Mouse (Mus musculus): Measurements from ENCODE around the gene Nsmce3.

Gene Nsmce3

DNA sequence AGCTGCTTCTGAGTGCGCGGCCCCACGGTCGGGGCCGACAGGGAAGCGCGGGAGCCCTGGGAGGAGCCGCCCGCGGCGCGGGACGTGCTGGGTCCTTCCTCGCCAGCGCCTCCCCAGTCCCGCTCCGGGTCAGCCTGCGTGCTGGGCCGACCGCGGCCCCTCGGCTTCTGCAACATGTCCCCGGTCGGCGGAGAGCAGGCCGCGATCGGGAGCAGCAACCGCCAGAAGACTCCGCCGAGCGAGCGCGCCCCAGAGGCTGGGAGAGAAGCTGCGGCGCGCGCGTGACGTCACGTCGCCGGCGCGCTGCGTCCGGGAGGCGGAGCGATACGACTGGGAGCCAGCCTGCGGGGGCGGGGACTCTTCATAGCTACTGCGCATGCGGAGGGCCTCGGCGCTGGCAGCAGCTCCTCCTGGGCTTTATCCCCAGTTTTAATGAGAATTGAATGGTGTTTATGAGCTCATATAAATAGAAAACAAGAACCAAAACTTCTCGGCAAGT is at the start of gene Nsmce3:
Nsmce3 (minus strand) TSS at position 255 of the 499 bp plus-strand sequence.
- DNase-seq (ENCODE audit: low read depth, low spot score), result peak; percentile 85

DNA sequence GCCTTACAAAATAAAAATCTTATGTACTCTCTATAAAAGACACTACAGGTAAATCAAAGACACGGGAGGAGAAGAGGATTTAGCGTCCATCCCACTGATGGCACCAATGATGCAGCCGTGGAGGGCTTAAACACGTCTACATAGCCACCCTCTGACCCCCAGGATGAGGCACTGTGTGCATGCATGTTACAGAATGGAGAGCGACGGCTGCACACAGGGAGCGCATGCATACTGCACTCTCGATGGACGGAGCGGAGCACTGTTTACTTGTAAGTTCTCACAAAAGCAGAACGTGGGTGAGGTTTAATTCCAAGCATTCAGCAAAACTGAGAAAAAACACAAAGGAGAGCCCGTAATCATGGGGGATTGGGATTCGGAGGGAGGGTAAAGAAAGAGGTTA is 48.4 kb upstream of the Nsmce3 start:
- no peak for DNase-seq (ENCODE audit: low read depth, low spot score)

DNA sequence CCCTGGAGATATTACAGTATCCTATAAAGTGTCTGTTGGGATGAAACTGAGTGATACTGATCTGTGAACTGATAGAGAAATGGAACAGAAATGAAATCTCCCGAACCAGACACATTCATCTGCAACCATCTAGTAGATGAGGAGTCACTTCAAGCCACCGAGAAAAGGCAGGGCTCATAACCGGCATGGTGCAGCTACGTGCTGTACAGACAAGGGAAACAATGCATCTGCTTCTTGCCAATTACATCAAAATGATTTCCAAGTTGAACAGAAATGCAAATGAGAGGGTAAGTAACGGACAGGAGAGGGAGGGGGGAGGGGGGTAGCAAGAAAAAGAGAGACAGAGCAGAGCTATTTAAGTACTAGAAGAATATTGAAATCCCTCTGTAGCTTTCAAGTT is 47.9 kb upstream of the Nsmce3 start:
- no peak for DNase-seq (ENCODE audit: low read depth, low spot score)

DNA sequence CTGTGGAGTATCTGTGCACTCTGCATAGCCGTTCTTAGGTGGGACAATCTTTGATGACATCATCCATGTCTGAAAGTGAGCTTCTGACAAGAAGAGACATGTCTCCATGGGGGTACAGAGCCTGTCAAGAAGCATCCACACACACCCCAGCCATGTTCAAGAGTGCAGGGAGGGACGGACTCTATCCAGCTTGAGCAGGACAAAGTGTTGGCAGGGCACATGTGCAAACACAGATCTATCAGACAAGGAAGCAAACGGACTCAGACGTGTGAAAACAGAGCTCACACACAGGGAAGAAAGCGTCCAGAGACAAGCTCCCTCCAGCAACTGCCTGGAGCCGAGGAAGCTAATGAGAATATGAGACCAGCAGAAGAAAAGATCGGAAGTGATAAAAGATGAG is 43.9 kb upstream of the Nsmce3 start:
- DNase-seq (ENCODE audit: low read depth, low spot score), result no peak

DNA sequence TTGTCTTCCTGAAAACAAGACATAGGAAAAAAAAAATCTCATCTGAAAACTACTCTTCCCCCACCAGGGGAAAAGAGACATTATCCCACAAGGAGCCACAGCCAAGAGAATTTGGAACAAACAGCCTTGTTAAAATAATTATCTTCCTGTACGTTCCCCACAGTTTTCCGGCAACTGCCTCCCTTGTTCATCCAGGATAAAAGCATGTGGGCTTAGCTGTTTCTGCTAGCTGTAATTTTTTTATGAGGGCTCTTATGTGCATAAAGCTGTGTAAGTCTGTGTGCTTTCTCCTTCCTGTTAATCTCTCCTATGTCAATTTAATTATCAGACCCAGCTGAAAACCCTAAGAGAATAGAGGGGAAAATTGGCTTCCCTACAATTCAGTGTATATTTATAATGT is 42.3 kb upstream of the Nsmce3 start:
- no peak for DNase-seq (ENCODE audit: low read depth, low spot score)

DNA sequence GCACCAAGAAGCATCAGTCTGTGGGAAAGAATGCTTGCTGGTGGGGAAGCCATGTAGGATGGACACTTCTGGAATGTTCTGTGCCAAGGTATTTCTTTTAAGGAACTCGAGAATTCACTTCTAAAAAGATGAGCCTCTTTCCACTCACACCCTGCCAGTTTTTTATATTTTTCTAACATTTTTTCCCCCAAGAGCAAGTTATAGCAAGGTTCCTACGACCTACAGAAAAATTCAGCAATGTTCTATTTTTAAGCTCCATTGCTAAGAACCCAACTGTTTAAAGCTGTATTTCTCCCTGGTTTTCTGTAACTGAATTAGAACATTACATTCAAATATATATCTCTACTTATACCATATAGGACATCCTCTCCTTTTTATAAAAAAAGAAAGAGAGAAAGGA is 39.1 kb upstream of the Nsmce3 start:
- no peak for DNase-seq (ENCODE audit: low read depth, low spot score)

DNA sequence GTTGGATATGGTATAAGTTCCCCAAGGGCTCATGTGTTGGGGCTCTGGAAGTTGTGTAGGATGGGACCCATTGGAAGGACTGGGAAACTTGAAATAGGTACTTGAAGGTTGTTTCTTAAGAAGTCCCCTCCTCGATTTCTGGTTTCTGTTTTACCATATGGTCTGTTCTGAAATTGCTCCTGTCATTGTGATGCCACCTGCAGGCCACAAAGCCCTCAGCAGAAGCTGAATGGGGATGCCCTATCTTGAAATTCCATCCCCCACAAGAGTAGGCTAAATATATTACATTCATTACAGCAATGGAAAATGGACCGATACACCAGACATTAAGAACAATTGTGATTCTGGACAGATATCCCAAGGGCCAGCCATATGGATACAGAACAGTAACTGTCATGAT is 37.4 kb upstream of the Nsmce3 start:
- no peak for DNase-seq (ENCODE audit: low read depth, low spot score)

DNA sequence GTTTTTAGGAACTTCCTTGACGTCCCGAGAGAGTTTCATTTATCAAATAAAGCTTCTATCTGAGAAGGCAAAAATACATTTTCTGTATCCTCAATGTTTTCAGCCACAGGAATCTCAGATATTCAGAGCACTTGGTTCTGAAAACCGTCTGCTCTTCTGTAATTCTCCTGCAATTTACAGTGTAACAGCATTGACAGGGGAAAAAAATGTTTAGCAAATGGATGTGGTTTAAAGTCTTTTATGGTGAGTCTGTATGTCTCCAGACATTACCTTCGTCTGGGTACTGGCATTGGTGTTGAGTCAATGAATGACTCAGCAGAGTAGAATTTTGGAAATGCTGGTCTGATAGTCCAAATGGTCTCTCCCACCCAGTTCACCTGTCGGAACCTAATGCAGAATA is 34.2 kb upstream of the Nsmce3 start:
- no peak for DNase-seq (ENCODE audit: low read depth, low spot score)

DNA sequence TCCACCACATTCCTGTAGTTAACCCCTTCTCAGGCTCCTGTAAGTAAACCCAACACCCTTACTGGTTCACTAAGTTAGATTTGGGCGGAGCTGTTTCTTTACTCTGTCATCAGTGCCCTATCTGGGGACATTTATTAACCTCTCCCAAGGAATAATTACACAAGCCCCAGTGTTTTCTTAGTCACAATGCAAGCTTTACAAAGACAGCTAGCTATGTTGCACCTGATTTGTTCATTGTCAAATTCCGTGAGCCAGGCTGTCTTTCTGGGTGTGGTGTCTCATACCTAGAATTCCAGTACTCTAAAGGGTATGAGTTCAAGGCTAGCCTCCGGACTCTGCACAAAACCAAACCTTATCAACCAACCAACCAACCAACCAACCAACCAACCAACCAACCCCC is 32.7 kb upstream of the Nsmce3 start:
- DNase-seq (ENCODE audit: low read depth, low spot score), result no peak

DNA sequence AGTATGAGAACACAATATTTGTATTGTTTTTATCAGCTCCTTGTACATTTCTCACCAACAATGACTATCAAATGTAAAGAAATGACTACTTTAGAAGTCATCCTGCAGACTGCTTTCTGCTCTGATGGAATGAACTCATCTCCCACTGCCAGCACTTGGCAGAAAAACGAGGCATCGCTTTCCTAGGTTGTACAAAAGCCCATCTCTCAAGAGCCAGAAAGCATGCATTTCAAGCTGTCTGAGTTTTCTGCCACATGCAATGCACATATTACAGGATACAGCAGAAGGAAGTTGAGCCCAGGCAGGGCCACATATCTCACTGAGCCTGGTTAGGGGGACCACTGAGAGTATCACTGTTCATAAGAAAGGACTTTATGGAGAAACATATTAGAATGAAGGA is 27.5 kb upstream of the Nsmce3 start:
- no peak for DNase-seq (ENCODE audit: low read depth, low spot score)

DNA sequence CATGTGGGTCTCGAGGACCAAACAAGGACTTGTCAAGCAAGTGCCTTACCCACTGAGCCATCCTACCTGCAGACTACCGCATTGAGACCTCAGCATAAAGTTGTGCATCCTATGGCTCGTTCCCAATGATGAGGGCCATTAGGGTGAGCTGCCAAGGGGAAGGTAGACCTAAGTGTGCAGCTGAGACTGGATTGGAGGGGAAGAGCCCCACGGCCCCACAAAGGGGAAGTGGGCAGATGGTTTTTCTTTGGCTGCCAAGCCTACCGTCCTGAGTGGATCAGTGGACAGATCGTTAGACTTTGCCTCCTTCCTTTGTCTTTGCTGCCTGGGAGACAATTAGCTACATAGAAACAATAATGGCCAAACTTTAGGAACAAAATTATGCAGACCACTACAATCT is 23.8 kb upstream of the Nsmce3 start:
- no peak for DNase-seq (ENCODE audit: low read depth, low spot score)

DNA sequence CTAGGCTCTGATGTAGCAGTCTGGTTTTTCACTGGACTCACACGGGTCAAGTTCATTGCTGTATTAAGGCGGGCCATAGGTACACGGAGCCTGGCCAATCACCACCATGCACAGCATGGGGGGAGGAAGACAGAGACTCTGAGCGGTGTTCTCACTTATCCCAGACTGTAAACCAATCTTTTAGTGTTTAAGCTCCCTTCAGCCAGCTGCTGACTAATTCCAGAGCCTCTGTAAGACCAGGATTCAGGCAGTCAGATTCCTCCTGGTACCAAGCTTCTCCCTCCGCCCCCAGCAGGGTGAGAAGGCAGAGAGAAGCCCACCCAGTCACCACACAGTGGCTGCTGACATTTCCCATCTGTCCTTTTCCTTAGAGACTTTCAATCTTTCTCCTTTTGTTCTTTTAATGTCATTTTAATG is 22.9 kb upstream of the Nsmce3 start:
- no peak for DNase-seq (ENCODE audit: low read depth, low spot score)

DNA sequence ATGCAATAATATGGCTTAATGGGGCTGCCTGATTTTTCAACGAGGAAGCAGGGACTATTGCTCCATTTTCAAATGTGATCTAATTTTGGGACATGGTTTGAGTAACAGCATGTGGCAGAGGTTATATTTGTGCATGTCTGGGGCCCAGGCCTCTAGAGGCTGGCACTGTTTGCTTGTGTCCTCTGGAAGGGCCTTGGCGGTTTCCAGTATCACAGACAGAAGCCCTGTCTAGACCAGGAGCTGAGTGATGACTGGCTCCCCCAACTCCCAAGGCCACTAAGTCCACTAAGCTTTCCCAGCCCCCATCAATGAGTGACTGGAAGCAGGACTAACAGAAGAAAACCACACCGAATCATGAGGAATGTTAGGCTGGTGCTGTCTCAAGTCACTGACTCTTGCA is 18.3 kb upstream of the Nsmce3 start:
- DNase-seq (ENCODE audit: low read depth, low spot score), result no peak

DNA sequence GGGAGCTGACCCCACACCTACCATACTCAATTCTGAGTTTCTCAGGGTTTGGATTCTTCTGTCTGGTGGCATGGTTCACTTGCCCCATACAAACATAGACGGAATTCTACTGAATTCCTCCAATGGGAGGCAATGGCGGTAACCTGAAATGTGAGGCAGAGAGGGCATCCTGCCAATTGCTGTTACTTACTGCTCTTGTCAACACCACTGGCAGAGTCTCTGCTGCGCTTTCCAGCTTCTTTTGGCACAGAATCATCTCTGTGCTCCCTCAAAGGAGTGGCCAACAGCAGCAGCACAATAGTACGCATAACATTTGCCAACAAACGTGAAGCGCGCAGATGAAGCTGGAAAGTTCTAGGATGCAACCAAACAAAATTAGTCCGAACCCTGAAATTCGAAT is 17.1 kb upstream of the Nsmce3 start:
- DNase-seq (ENCODE audit: low read depth, low spot score), result no peak

DNA sequence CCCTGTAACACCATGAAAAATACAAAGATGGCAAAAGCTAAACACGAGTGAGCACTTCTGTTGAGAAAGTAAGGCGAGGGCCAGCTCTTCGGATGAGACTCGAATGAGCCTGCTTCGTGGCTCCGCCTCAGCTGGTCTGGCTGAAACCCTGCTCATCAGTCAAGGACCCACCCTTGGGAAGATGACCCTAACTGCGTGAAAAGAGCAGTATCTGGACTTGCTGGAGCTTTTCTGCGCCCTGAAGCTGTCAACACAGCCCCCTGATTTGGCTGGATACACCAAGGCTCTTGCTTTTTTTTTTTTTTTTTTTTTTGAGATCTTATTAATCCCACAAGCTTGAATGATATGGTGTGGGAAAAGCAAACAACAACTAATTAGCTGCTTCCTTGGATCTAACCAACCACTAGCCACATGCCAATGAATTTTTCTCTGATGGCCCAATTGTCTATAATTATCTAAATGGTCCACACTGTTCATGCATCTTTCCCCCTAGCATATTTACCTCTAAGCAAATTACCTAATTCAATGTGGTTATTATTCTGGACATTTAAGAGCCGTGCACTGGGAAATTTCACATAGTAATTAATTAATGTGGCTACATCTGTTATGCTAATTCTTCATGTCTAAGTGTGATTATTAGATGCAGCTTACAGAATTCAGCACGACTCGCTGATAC is 11.5 kb upstream of the Nsmce3 start:
- no peak for DNase-seq (ENCODE audit: low read depth, low spot score)

DNA sequence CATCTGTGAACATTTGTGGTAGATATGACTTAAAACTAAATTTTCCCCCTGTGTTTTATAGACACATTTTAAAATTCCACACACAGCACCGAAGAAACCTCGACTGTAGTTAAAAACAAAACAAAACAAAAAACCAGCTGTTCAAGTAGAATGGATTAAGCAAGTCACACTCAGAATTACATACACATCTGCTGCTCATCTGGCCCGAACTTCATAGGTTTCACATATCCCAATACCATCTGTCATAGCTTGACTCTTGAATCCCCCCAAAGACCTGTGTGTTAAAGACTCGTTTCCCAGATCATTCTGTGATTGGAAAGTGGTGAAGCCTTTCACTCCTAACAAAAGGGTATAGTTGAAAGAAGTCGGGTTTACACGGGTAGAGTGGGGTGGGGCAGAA is 9.4 kb upstream of the Nsmce3 start:
- no peak for DNase-seq (ENCODE audit: low read depth, low spot score)

DNA sequence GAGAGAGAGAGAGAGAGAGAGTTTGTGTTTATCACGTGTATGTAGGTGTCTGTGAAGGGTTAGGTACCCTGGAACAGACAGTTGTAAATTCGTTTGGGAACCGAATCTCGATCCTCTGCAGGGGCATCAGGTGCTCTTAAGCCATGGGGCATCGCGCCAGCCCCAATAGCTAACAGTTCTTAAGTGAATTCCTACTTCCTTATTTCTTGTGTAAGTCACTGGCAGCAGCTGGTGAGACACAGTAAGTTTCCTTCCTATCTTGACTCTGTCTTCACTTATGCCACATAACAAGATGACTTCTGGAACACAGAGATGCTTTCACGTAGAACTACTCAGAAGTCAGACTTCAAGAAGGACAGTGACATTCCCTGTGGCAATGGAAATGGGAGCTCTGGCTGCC is 8.6 kb upstream of the Nsmce3 start:
- no peak for DNase-seq (ENCODE audit: low read depth, low spot score)

DNA sequence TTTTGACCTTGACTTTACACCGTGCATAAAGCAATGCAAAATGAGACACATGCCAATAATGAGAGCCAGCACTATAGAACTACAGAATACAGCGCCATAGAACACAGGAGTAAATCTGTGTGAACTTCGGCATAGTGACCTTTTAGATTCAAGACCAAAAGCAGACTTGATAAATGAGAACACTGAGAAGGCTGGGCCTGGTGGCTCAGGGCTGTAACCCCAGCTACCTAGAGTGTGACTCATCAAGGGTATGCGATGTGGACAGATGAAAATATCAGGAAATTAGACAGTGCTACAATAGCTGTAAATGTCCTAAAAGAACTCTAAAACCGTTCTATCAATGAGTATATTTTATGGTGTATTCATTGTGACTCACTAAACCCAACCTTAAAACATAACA is 7.6 kb upstream of the Nsmce3 start:
- DNase-seq (ENCODE audit: low read depth, low spot score), result no peak

DNA sequence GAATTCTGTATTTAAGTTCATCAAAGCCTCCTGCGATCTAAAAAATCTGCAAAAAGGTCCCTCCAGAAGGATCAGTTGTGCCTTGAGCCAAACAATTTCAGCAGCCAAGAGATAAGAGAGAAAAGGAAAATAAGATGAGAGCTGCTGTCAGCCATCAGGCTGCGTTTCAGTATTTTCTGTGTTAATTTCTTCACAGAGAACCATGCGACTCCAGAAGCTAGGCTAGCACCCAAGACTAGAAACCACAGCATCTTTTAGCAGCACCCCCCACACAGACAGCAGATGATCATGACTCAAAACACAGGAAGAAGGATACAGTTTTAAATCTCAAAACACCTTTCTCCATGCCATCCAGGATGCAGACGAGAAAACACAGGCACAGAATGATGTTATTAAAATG is 2.1 kb upstream of the Nsmce3 start:
- DNase-seq (ENCODE audit: low read depth, low spot score), result no peak

DNA sequence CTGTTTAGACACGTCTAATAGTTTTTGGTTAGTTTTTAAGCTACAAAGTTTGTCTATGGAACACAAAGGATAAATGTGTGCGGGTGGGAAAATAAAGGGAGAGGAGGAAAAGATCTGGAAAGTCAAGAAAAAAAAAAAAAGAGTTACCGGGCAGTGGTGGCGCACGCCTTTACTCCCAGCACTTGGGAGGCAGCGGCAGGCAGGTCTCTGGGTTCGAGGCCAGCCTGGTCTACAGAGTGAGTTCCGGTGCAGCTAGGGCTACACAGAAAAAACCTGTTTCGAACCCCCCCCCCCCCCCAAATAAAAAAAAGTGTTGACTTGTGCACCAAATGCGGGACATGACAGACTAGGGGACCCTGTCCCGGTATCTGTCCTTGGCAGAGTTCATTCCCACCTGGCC is 469 bp upstream of the Nsmce3 start:
- no peak for DNase-seq (ENCODE audit: low read depth, low spot score)

DNA sequence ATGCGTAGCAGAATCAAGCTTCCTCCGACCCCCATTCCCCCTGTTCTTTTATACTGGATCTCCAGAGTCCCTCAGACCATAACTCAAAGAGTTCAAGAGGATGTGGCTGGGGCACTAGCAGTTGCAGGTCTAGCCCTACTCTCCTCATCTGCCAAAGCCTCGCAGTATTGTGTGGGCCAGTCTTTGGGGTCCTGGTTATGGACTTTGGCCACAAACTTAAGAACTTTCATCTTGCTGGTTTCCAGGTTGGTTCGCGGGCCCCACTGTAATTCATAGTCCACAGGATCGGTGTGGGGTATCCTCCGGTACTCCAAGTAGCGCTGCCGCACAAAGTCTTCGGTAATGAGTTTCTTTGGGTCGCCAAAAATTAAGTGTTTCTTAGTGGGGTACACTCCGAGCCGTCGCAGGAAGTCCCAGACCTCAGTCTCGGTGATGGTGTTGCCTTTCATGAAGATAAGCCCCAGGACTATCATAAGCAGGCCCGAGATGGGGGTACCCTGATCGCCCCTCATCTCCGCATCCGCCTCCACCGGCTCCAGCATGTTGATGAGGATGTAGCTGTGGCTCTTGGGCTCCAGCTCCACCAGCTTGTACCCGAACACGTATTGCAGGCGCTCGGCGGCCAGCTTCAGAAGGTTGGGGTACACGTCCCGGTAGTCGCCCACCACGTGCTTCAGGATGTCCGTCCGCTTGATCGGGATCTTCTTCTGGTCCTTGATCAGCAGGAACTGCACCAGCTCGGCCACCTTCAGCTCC is 632 bp downstream of the Nsmce3 start:
- peak; percentile 26 for DNase-seq (ENCODE audit: low read depth, low spot score)

DNA sequence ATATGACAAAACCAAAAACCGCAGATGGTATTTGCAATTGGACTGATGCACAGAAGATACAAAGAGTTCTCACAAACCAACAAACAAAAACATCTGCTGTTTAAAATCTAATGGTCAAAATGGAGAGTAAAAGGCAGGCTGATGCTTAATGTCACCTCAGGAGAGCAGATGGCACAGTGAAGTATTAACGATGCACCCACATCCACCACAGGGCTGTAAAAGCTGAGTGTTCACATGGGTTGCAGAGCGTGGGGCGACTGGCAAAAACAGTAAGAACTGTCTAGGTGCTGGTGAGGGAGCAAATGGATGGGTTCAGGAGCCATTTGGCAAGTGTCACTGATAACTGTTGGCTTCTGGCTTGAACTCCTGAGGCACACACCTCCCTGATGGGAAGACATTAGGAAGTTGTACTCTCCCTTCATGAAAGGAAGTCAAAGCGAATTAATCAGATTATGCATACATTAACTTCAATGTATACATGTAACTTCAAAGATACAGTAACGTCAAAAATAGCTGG is 3.2 kb downstream of the Nsmce3 start:
- no peak for DNase-seq (ENCODE audit: low read depth, low spot score)

DNA sequence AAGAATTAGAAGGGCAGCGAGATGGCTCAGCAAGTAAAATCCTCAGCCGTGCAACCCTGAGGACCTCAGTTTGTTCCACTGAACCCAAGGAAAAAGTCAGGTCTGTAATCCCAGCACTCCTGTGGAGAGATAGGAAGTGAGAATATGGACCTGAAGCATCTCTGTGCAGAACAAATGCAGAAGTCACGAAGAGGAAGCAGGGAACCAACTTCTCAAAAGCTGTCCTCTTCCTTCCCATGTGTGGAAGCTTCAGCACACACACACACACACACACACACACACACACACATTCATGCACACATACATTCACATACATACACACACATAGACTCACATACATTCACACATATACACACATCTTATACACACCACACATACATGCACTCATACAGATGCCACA is 9.3 kb downstream of the Nsmce3 start:
- no peak for DNase-seq (ENCODE audit: low read depth, low spot score)
